Mouse (Mus musculus) C2C12 (cell line): ENCODE data around the gene Cmss1. TPM values are rescaled to one million over a fixed set of nuclear protein-coding genes. Genes with fewer than 3 reads are reported as not detected.

Experiments used
- H3K27me3 ChIP-seq: one replicate; pipeline ENCODE4 v1.6.1; 2011; ENCODE audit not compliant: control insufficient read depth, insufficient read depth, insufficient read length
- H3K36me3 ChIP-seq: one replicate; pipeline ENCODE4 v1.6.1; 2011; ENCODE audit not compliant: control insufficient read depth, insufficient read depth
- H3K4me3 ChIP-seq: one replicate; pipeline ENCODE4 v1.5.1; 2011; ENCODE audit warnings: mild to moderate bottlenecking, control low read depth; ENCODE audit not compliant: poor library complexity, insufficient read depth, severe bottlenecking
- H3K79me2 ChIP-seq: one replicate; pipeline ENCODE4 v1.6.1; 2011; ENCODE audit not compliant: control insufficient read depth, insufficient read depth
- H3K79me3 ChIP-seq: one replicate; pipeline ENCODE4 v1.6.1; 2011; ENCODE audit warnings: low read depth, control low read depth
- H3ac ChIP-seq: one replicate; pipeline ENCODE3; 2011; ENCODE audit warnings: low read depth; ENCODE audit not compliant: control insufficient read depth, insufficient read length
- CEBPB ChIP-seq: IDR thresholded peaks from one replicate; pipeline ENCODE4 v1.6.1; 2011; ENCODE audit warnings: low read depth, mild to moderate bottlenecking, control low read depth, moderate library complexity
- CTCF ChIP-seq: IDR thresholded peaks from one replicate; pipeline ENCODE4 v1.5.1; 2011; ENCODE audit not compliant: control insufficient read depth, insufficient read depth, insufficient read length
- FOSL1 ChIP-seq: IDR thresholded peaks from one replicate; pipeline ENCODE4 v1.8.0; 2011; ENCODE audit warnings: mild to moderate bottlenecking, low read length; ENCODE audit not compliant: poor library complexity, insufficient read depth, severe bottlenecking
- MAX ChIP-seq: IDR thresholded peaks from one replicate; pipeline ENCODE4 v1.6.1; 2011; ENCODE audit warnings: mild to moderate bottlenecking, control low read depth
- MYOD1 ChIP-seq: IDR thresholded peaks from one replicate; pipeline ENCODE4 v1.6.1; 2011; ENCODE audit warnings: low read depth; ENCODE audit not compliant: control insufficient read depth, insufficient read length
- MYOG ChIP-seq: IDR thresholded peaks from one replicate; pipeline ENCODE4 v1.6.1; 2011; ENCODE audit not compliant: control insufficient read depth, insufficient read length; ENCODE audit errors: extremely low read depth
- USF1 ChIP-seq: IDR thresholded peaks from one replicate; pipeline ENCODE4 v1.6.1; 2011; ENCODE audit warnings: low read depth, mild to moderate bottlenecking, control low read depth, moderate library complexity
- polyA plus RNA-seq: library from polyadenylated mRNA; unstranded; fragments of >200 nt; fragmentation: generic; extraction: Trizol; gene quantifications from one replicate; pipeline ENCODE4 v1.2.1, GENCODE M21; 2012; ENCODE audit warnings: missing spikeins

The Cmss1 gene
- polyA plus RNA-seq, 1 experiment: 37.5 TPM

- Histone ChIP-seq H3K79me2 (peaks cover 74% of the 10 kb centered on the region), H3ac (no peak overlapping the region), H3K79me3 (peaks cover 32% of the 10 kb centered on the region), H3K4me3 (no peak overlapping the region), H3K27me3 (no peaks in the 10 kb centered on the region), H3K36me3 (no peaks in the 10 kb centered on the region)
- no peak for TF ChIP-seq CTCF
- no peak for TF ChIP-seq CEBPB
- no peak for TF ChIP-seq MYOG
- no peak for TF ChIP-seq FOSL1
- TF ChIP-seq MAX: no peak
- no peak for TF ChIP-seq USF1
- no peak for TF ChIP-seq MYOD1
Observed at GRCm38 (mm10) chr16:57601031-57601430, 5.6 kb downstream of the Cmss1 start.

- H3ac ChIP-seq: no peak overlapping the region
- H3K4me3 ChIP-seq: no peak overlapping the region
- H3K79me3 ChIP-seq: peaks cover 7% of the 10 kb centered on the region
- no peak for TF ChIP-seq FOSL1
- TF ChIP-seq MYOG: no peak
- no peak for TF ChIP-seq MAX
- TF ChIP-seq USF1: no peak
- TF ChIP-seq CEBPB: no peak
- no peak for TF ChIP-seq MYOD1
- no peak for TF ChIP-seq CTCF
- no peaks in the 10 kb centered on the region for H3K27me3 ChIP-seq
- peaks cover 38% of the 10 kb centered on the region for H3K79me2 ChIP-seq
- H3K36me3 ChIP-seq: no peaks in the 10 kb centered on the region
Observed at GRCm38 (mm10) chr16:57597295-57597957, 9.2 kb downstream of the Cmss1 start.

GRCm38 (mm10) chr16:57593422-57594157 lies 13.1 kb downstream of the Cmss1 start:
- no peaks in the 10 kb centered on the region for H3K27me3 ChIP-seq
- H3K79me2 ChIP-seq: peaks cover 11% of the 10 kb centered on the region
- no peaks in the 10 kb centered on the region for H3K36me3 ChIP-seq
- H3ac ChIP-seq: no peak overlapping the region
- H3K79me3 ChIP-seq: peaks cover 2% of the 10 kb centered on the region
- no peak overlapping the region for H3K4me3 ChIP-seq
- TF ChIP-seq MAX: no peak
- no peak for TF ChIP-seq FOSL1
- TF ChIP-seq CEBPB: no peak
- no peak for TF ChIP-seq CTCF

GRCm38 (mm10) chr16:57585201-57585600 lies 21.5 kb downstream of the Cmss1 start:
- no peak for TF ChIP-seq USF1
- TF ChIP-seq CEBPB: no peak
- TF ChIP-seq MYOG: no peak
- no peak for TF ChIP-seq FOSL1
- TF ChIP-seq CTCF: no peak
- no peak for TF ChIP-seq MAX
- no peak for TF ChIP-seq MYOD1
- Histone ChIP-seq H3K79me2 (peaks cover 52% of the 10 kb centered on the region), H3K36me3 (peaks cover 3% of the 10 kb centered on the region), H3K27me3 (no peaks in the 10 kb centered on the region), H3ac (no peak overlapping the region), H3K4me3 (no peak overlapping the region), H3K79me3 (peaks cover 18% of the 10 kb centered on the region)

GRCm38 (mm10) chr16:57582008-57582407 lies 24.7 kb downstream of the Cmss1 start:
- no peaks in the 10 kb centered on the region for H3K27me3 ChIP-seq
- H3K36me3 ChIP-seq: peaks cover 9% of the 10 kb centered on the region
- H3K4me3 ChIP-seq: no peak overlapping the region
- TF ChIP-seq USF1 (no peak), FOSL1 (no peak), MAX (no peak), MYOD1 (no peak), CEBPB (no peak), MYOG (no peak), CTCF (no peak)
- no peak overlapping the region for H3ac ChIP-seq
- H3K79me2 ChIP-seq: peaks cover 80% of the 10 kb centered on the region
- peaks cover 33% of the 10 kb centered on the region for H3K79me3 ChIP-seq

- H3K79me3 ChIP-seq: peaks cover 44% of the 10 kb centered on the region
- no peaks in the 10 kb centered on the region for H3K27me3 ChIP-seq
- peaks cover 91% of the 10 kb centered on the region for H3K79me2 ChIP-seq
- H3K4me3 ChIP-seq: no peak overlapping the region
- TF ChIP-seq USF1 (no peak), MAX (no peak), FOSL1 (no peak), CEBPB (no peak), MYOD1 (no peak), MYOG (no peak), CTCF (no peak)
- H3K36me3 ChIP-seq: peaks cover 24% of the 10 kb centered on the region
- H3ac ChIP-seq: no peak overlapping the region
Observed at GRCm38 (mm10) chr16:57580041-57580440, 26.6 kb downstream of the Cmss1 start.
